Mouse (Mus musculus): ENCODE measurements around the gene Myocd. TPM values are rescaled to one million over a fixed set of nuclear protein-coding genes. Genes with fewer than 3 reads are reported as not detected.

Gene Myocd
- polyA plus RNA-seq, 1 experiment from 2014 or later: 0.44 TPM

- ATAC-seq (ENCODE audit: low FRiP score): no peak
- 32% methylated on average over 2 of the region's 2 CpGs for WGBS
- no peaks in the 10 kb centered on the region for H3K4me1 ChIP-seq (replicated peaks; ENCODE audit: control insufficient read depth, insufficient read depth, low read length)
Measured at GRCm38 (mm10) chr11:65235374-65235773, 34.4 kb downstream of the Myocd start.

GRCm38 (mm10) chr11:65231771-65232170, 38.0 kb downstream of the Myocd start:
- Histone ChIP-seq H3K27me3 (ENCODE audit: control insufficient read depth, insufficient read depth, low read length) (no peaks in the 10 kb centered on the region), H3K4me1 (replicated peaks; ENCODE audit: control insufficient read depth, insufficient read depth, low read length) (no peaks in the 10 kb centered on the region), H3K36me3 (replicated peaks; ENCODE audit: control insufficient read depth, insufficient read depth) (no peaks in the 10 kb centered on the region), H3K27ac (no peak overlapping the region), H3K9me3 (ENCODE audit: control insufficient read depth, low read length) (no peaks in the 10 kb centered on the region), H3K4me3 (replicated peaks; ENCODE audit: low read length) (no peak overlapping the region), H3K4me2 (replicated peaks) (no peak overlapping the region), H3K9ac (no peak overlapping the region)
- WGBS: 81% methylated on average over 4 of the region's 4 CpGs
- ATAC-seq (ENCODE audit: low FRiP score) (no peak), DNase-seq (ENCODE audit: low spot score) (no peak)

More at GRCm38 (mm10) chr11:65235374-65235773, 34.4 kb downstream of the Myocd start:
- no peak overlapping the region for H3K4me3 ChIP-seq (replicated peaks; ENCODE audit: low read length)
- H3K27ac ChIP-seq: no peak overlapping the region
- no peak overlapping the region for H3K9ac ChIP-seq
- no peaks in the 10 kb centered on the region for H3K27me3 ChIP-seq (ENCODE audit: control insufficient read depth, insufficient read depth, low read length)
- no peaks in the 10 kb centered on the region for H3K36me3 ChIP-seq (replicated peaks; ENCODE audit: control insufficient read depth, insufficient read depth)
- no peak overlapping the region for H3K4me2 ChIP-seq (replicated peaks)
- DNase-seq (ENCODE audit: low spot score): no peak
- H3K9me3 ChIP-seq (ENCODE audit: control insufficient read depth, low read length): no peaks in the 10 kb centered on the region

GRCm38 (mm10) chr11:65226766-65227165, 43.0 kb downstream of the Myocd start:
- 43% methylated on average over 10 of the region's 10 CpGs for WGBS
- Histone ChIP-seq H3K36me3 (replicated peaks; ENCODE audit: control insufficient read depth, insufficient read depth) (no peaks in the 10 kb centered on the region), H3K27ac (no peak overlapping the region), H3K4me1 (replicated peaks; ENCODE audit: control insufficient read depth, insufficient read depth, low read length) (no peaks in the 10 kb centered on the region), H3K4me3 (replicated peaks; ENCODE audit: low read length) (no peak overlapping the region), H3K9me3 (ENCODE audit: control insufficient read depth, low read length) (no peaks in the 10 kb centered on the region), H3K4me2 (replicated peaks) (no peak overlapping the region), H3K9ac (no peak overlapping the region), H3K27me3 (ENCODE audit: control insufficient read depth, insufficient read depth, low read length) (no peaks in the 10 kb centered on the region)
- ATAC-seq (ENCODE audit: low FRiP score) (no peak), DNase-seq (ENCODE audit: low spot score) (no peak)

GRCm38 (mm10) chr11:65214954-65215629, 54.7 kb downstream of the Myocd start:
- Histone ChIP-seq H3K4me1 (replicated peaks; ENCODE audit: control insufficient read depth, insufficient read depth, low read length) (no peaks in the 10 kb centered on the region), H3K27me3 (ENCODE audit: control insufficient read depth, insufficient read depth, low read length) (0 out of 2 replicates have a peak, but pooled peaks cover 5% of the 10 kb centered on the region), H3K4me3 (replicated peaks; ENCODE audit: low read length) (no peak overlapping the region), H3K36me3 (replicated peaks; ENCODE audit: control insufficient read depth, insufficient read depth) (no peaks in the 10 kb centered on the region), H3K27ac (no peak overlapping the region), H3K9me3 (ENCODE audit: control insufficient read depth, low read length) (no peaks in the 10 kb centered on the region), H3K9ac (no peak overlapping the region), H3K4me2 (replicated peaks) (no peak overlapping the region)
- DNase-seq (ENCODE audit: low spot score): peak; percentile 69
- WGBS: 52% methylated on average over 9 of the region's 9 CpGs
- ATAC-seq (ENCODE audit: low FRiP score): no peak

GRCm38 (mm10) chr11:65213806-65214205, 56.0 kb downstream of the Myocd start:
- Histone ChIP-seq H3K4me1 (replicated peaks; ENCODE audit: control insufficient read depth, insufficient read depth, low read length) (no peaks in the 10 kb centered on the region), H3K36me3 (replicated peaks; ENCODE audit: control insufficient read depth, insufficient read depth) (no peaks in the 10 kb centered on the region), H3K9ac (no peak overlapping the region), H3K9me3 (ENCODE audit: control insufficient read depth, low read length) (no peaks in the 10 kb centered on the region), H3K27me3 (ENCODE audit: control insufficient read depth, insufficient read depth, low read length) (0 out of 2 replicates have a peak, but pooled peaks cover 5% of the 10 kb centered on the region), H3K4me3 (replicated peaks; ENCODE audit: low read length) (no peak overlapping the region), H3K4me2 (replicated peaks) (no peak overlapping the region), H3K27ac (no peak overlapping the region)
- DNase-seq (ENCODE audit: low spot score) (no peak), ATAC-seq (ENCODE audit: low FRiP score) (no peak)
- 84% methylated on average over 2 of the region's 2 CpGs for WGBS

- no peak overlapping the region for H3K27ac ChIP-seq
- H3K4me2 ChIP-seq (replicated peaks): no peak overlapping the region
- H3K27me3 ChIP-seq (ENCODE audit: control insufficient read depth, insufficient read depth, low read length): 0 out of 2 replicates have a peak, but pooled peaks cover 5% of the 10 kb centered on the region
- no peak overlapping the region for H3K4me3 ChIP-seq (replicated peaks; ENCODE audit: low read length)
- H3K36me3 ChIP-seq (replicated peaks; ENCODE audit: control insufficient read depth, insufficient read depth): no peaks in the 10 kb centered on the region
- no peak overlapping the region for H3K9ac ChIP-seq
- ATAC-seq (ENCODE audit: low FRiP score): no peak
- DNase-seq (ENCODE audit: low spot score): no peak
- 74% methylated on average over 6 of the region's 6 CpGs for WGBS
- H3K4me1 ChIP-seq (replicated peaks; ENCODE audit: control insufficient read depth, insufficient read depth, low read length): no peaks in the 10 kb centered on the region
- H3K9me3 ChIP-seq (ENCODE audit: control insufficient read depth, low read length): no peaks in the 10 kb centered on the region
Measured at GRCm38 (mm10) chr11:65211701-65212100, 58.1 kb downstream of the Myocd start.

- WGBS: 59% methylated on average over 6 of the region's 6 CpGs
- no peak for ATAC-seq (ENCODE audit: low FRiP score)
- no peak overlapping the region for H3K4me3 ChIP-seq (replicated peaks; ENCODE audit: low read length)
Measured at GRCm38 (mm10) chr11:65209441-65209840, 60.3 kb downstream of the Myocd start.

GRCm38 (mm10) chr11:65205306-65205705, 64.5 kb downstream of the Myocd start:
- H3K9ac ChIP-seq: no peak overlapping the region
- no peak overlapping the region for H3K4me2 ChIP-seq (replicated peaks)
- H3K27ac ChIP-seq: no peak overlapping the region
- no peaks in the 10 kb centered on the region for H3K36me3 ChIP-seq (replicated peaks; ENCODE audit: control insufficient read depth, insufficient read depth)
- DNase-seq (ENCODE audit: low spot score) (no peak), ATAC-seq (ENCODE audit: low FRiP score) (no peak)
- no peak overlapping the region for H3K4me3 ChIP-seq (replicated peaks; ENCODE audit: low read length)
- no peaks in the 10 kb centered on the region for H3K9me3 ChIP-seq (ENCODE audit: control insufficient read depth, low read length)
- WGBS: 72% methylated on average over 5 of the region's 5 CpGs
- H3K27me3 ChIP-seq (ENCODE audit: control insufficient read depth, insufficient read depth, low read length): no peaks in the 10 kb centered on the region
- H3K4me1 ChIP-seq (replicated peaks; ENCODE audit: control insufficient read depth, insufficient read depth, low read length): no peaks in the 10 kb centered on the region

More at GRCm38 (mm10) chr11:65209441-65209840, 60.3 kb downstream of the Myocd start:
- no peak overlapping the region for H3K4me2 ChIP-seq (replicated peaks)
- no peak overlapping the region for H3K27ac ChIP-seq
- no peaks in the 10 kb centered on the region for H3K4me1 ChIP-seq (replicated peaks; ENCODE audit: control insufficient read depth, insufficient read depth, low read length)
- H3K9ac ChIP-seq: no peak overlapping the region
- H3K27me3 ChIP-seq (ENCODE audit: control insufficient read depth, insufficient read depth, low read length): 0 out of 2 replicates have a peak, but pooled peaks cover 5% of the 10 kb centered on the region
- H3K36me3 ChIP-seq (replicated peaks; ENCODE audit: control insufficient read depth, insufficient read depth): no peaks in the 10 kb centered on the region
- DNase-seq (ENCODE audit: low spot score): no peak
- no peaks in the 10 kb centered on the region for H3K9me3 ChIP-seq (ENCODE audit: control insufficient read depth, low read length)

GRCm38 (mm10) chr11:65204651-65205050, 65.1 kb downstream of the Myocd start:
- Histone ChIP-seq H3K9me3 (ENCODE audit: control insufficient read depth, low read length) (no peaks in the 10 kb centered on the region), H3K36me3 (replicated peaks; ENCODE audit: control insufficient read depth, insufficient read depth) (no peaks in the 10 kb centered on the region), H3K4me3 (replicated peaks; ENCODE audit: low read length) (no peak overlapping the region), H3K27me3 (ENCODE audit: control insufficient read depth, insufficient read depth, low read length) (no peaks in the 10 kb centered on the region), H3K9ac (no peak overlapping the region), H3K27ac (no peak overlapping the region), H3K4me2 (replicated peaks) (no peak overlapping the region), H3K4me1 (replicated peaks; ENCODE audit: control insufficient read depth, insufficient read depth, low read length) (no peaks in the 10 kb centered on the region)
- no peak for DNase-seq (ENCODE audit: low spot score)
- no peak for ATAC-seq (ENCODE audit: low FRiP score)
- 69% methylated on average over 13 of the region's 13 CpGs for WGBS

Data from hindbrain, embryonic 14.5 days (tissue).